Mouse (Mus musculus) neural tube, embryonic 14.5 days (tissue): ENCODE data around the gene Timm22. TPM values are rescaled to one million over a fixed set of nuclear protein-coding genes. Genes with fewer than 3 reads are reported as not detected.

ENCODE experiments used
- ATAC-seq: fragments of 200-750 bp; cut with Nextera tagmentation; 2 replicates; pipeline ENCODE4 v1.8.0; 2017; ENCODE audit warnings: low read depth, mild to moderate bottlenecking, moderate TSS enrichment, moderate library complexity
- H3K27ac ChIP-seq: fragments of 300-500 bp; sonication (generic); 2 replicates; pipeline ENCODE4 v1.5.1; 2014; ENCODE audit warnings: low read depth, mild to moderate bottlenecking, control low read depth, low read length, moderate library complexity, mixed read lengths
- H3K27me3 ChIP-seq: fragments of 300-500 bp; sonication (generic); 2 replicates; pipeline ENCODE4 v1.6.1; 2014; ENCODE audit warnings: low read length; ENCODE audit not compliant: control insufficient read depth, insufficient read depth
- H3K36me3 ChIP-seq: fragments of 300-500 bp; sonication (generic); 2 replicates; pipeline ENCODE4 v1.6.1; 2014; ENCODE audit warnings: low read length, mixed read lengths; ENCODE audit not compliant: control insufficient read depth, insufficient read depth
- H3K4me1 ChIP-seq: fragments of 300-500 bp; sonication (generic); 2 replicates; pipeline ENCODE4 v1.6.1; 2014; ENCODE audit warnings: low read length; ENCODE audit not compliant: control insufficient read depth, insufficient read depth
- H3K4me2 ChIP-seq: fragments of 300-500 bp; sonication (generic); 2 replicates; pipeline ENCODE4 v1.6.1; 2014; ENCODE audit warnings: mild to moderate bottlenecking, low read depth, low read length, control low read depth
- H3K4me3 ChIP-seq: fragments of 300-500 bp; sonication (generic); 2 replicates; pipeline ENCODE4 v1.5.1; 2014; ENCODE audit warnings: low read depth, low read length, control low read depth, mixed read lengths
- H3K9ac ChIP-seq: fragments of 300-500 bp; sonication (generic); replicated peaks from 2 replicates; pipeline ENCODE4 v1.6.1; 2014; ENCODE audit warnings: low read depth, mild to moderate bottlenecking, control low read depth, low read length, mixed read lengths
- H3K9me3 ChIP-seq: fragments of 300-500 bp; sonication (generic); 2 replicates; pipeline ENCODE4 v1.6.1; 2016; ENCODE audit warnings: low read length; ENCODE audit not compliant: control insufficient read depth
- WGBS: fragments of 180-500 bp; shearing (Covaris S2); extraction: QIAGEN DNeasy Blood & Tissue Kit; methylation state at CpG from one replicate; pipeline ENCODE4 v1.1.7; 2014; 5-methylcytosine and 5-hydroxymethylcytosine counted together
- polyA plus RNA-seq: library from polyadenylated mRNA; unstranded; fragments of >200 nt; fragmentation: Nextera tagmentation; extraction: Ambion mirVana; gene quantifications from 2 replicates; pipeline ENCODE4 v1.2.1, GENCODE M21; 2014

Gene Timm22
- polyA plus RNA-seq, 1 experiment from 2014 or later: 116 TPM

DNA sequence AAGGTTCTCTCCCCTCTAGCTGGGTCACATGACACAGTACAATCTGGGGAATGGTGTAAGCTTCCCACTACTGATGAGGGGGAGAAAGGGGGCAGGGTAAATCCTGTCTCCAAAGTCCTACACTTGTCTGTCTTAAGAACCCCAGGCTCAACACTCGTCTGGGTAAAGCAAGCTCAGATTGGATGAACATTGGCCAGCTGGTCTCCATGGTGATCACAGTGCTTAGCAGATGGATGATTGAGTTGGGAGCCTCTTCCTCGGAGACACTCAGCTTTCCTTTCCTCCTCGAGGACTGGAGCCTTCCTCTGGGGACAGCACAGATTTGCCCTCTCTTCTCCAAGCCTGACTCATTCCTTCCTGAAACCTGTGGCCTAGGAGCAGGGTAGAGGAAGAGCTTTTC lies 32.9 kb downstream of the Timm22 start:
- Histone ChIP-seq H3K9ac (no peak overlapping the region), H3K9me3 (no peaks in the 10 kb centered on the region), H3K4me2 (no peak overlapping the region), H3K27ac (peak overlapping the region; percentile 28; the same call in 1 of the 2 replicates), H3K4me1 (peaks cover 22% of the 10 kb centered on the region), H3K36me3 (peaks cover 27% of the 10 kb centered on the region), H3K4me3 (no peak overlapping the region), H3K27me3 (no peaks in the 10 kb centered on the region)
- 13% methylated on average over 3 of the region's 3 CpGs for WGBS
- ATAC-seq: no peak

DNA sequence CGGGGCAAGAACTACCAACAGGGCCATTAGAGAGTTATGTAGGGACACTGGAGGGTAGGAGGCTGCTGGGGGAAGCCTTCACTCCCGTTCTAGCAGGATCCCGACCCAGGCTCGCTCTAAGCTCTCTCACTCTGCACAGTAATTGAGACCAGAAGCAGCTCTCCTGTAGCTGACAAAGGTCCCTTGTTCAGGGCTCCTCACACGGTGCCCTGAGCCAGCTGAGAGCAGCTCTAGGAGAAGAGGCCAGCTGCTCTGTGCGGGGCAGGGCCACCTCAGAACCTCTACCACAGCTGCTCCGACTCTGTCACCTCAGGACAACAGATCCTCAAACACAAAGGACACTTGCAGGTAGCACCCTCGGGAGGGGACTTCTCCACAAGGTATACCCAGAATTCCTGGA lies 38.7 kb downstream of the Timm22 start:
- WGBS: 35% methylated on average over 8 of the region's 8 CpGs
- ATAC-seq: no peak
- Histone ChIP-seq H3K4me2 (no peak overlapping the region), H3K9ac (no peak overlapping the region), H3K4me3 (no peak overlapping the region), H3K4me1 (peaks cover 31% of the 10 kb centered on the region), H3K36me3 (peaks cover 18% of the 10 kb centered on the region), H3K27me3 (no peaks in the 10 kb centered on the region), H3K27ac (no peak overlapping the region), H3K9me3 (no peaks in the 10 kb centered on the region)

GRCm38 (mm10) chr11:76446251-76446650 lies 39.5 kb downstream of the Timm22 start:
- 4% methylated on average over 10 of the region's 10 CpGs for WGBS
- peaks cover 31% of the 10 kb centered on the region for H3K4me1 ChIP-seq
- peaks cover 19% of the 10 kb centered on the region for H3K36me3 ChIP-seq

GRCm38 (mm10) chr11:76449520-76450201 lies 42.9 kb downstream of the Timm22 start:
- Histone ChIP-seq H3K9me3 (no peaks in the 10 kb centered on the region), H3K4me1 (peaks cover 31% of the 10 kb centered on the region), H3K9ac (peak overlapping the region; percentile 32; the same call in 1 of the 2 replicates), H3K4me2 (peak overlapping the region; percentile 18; the same call in 1 of the 2 replicates), H3K36me3 (peaks cover 37% of the 10 kb centered on the region), H3K27ac (peak overlapping the region; percentile 91), H3K27me3 (no peaks in the 10 kb centered on the region), H3K4me3 (no peak overlapping the region)
- peak; percentile 80 for ATAC-seq
- 7% methylated on average over 15 of the region's 15 CpGs for WGBS

More at GRCm38 (mm10) chr11:76446251-76446650, 39.5 kb downstream of the Timm22 start:
- no peak overlapping the region for H3K4me3 ChIP-seq
- ATAC-seq: no peak
- no peaks in the 10 kb centered on the region for H3K9me3 ChIP-seq
- H3K9ac ChIP-seq: no peak overlapping the region; the same call in 1 of the 2 replicates
- H3K27ac ChIP-seq: no peak overlapping the region
- no peak overlapping the region for H3K4me2 ChIP-seq
- H3K27me3 ChIP-seq: no peaks in the 10 kb centered on the region

GRCm38 (mm10) chr11:76450202-76450561 lies 43.4 kb downstream of the Timm22 start:
- Histone ChIP-seq H3K4me2 (peak overlapping the region; percentile 18; the same call in 1 of the 2 replicates), H3K9ac (peak overlapping the region; percentile 32; the same call in 1 of the 2 replicates), H3K36me3 (peaks cover 42% of the 10 kb centered on the region), H3K27ac (peak overlapping the region; percentile 91), H3K4me3 (no peak overlapping the region), H3K9me3 (no peaks in the 10 kb centered on the region), H3K4me1 (peaks cover 31% of the 10 kb centered on the region), H3K27me3 (no peaks in the 10 kb centered on the region)
- peak; percentile 62 for ATAC-seq
- WGBS: 7% methylated on average over 3 of the region's 3 CpGs

DNA sequence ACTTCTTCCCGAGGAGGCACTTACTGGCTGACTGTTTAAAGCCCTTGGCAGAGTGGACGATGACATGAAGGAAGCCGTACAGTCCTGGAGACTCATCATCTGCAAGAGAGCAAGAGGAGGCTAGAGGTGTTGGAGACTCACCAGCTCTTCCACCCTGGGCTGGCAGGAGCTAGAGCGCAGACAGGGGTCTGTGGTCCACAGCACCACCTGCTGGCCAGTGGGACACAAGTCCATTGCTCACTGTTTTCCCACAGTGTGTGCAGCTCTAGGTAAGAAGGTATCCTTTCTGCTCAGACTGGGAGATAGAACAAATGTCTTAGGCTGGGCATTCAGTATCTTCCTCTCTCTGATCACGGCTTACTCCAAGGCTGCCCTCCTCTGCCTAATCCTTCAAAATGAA lies 47.7 kb downstream of the Timm22 start:
- Histone ChIP-seq H3K4me2 (no peak overlapping the region), H3K36me3 (peaks cover 54% of the 10 kb centered on the region), H3K9ac (no peak overlapping the region), H3K27me3 (no peaks in the 10 kb centered on the region), H3K27ac (no peak overlapping the region), H3K4me1 (peaks cover 13% of the 10 kb centered on the region), H3K4me3 (no peak overlapping the region), H3K9me3 (no peaks in the 10 kb centered on the region)
- WGBS: 63% methylated on average over 5 of the region's 5 CpGs
- no peak; the same call in 1 of the 2 replicates for ATAC-seq

DNA sequence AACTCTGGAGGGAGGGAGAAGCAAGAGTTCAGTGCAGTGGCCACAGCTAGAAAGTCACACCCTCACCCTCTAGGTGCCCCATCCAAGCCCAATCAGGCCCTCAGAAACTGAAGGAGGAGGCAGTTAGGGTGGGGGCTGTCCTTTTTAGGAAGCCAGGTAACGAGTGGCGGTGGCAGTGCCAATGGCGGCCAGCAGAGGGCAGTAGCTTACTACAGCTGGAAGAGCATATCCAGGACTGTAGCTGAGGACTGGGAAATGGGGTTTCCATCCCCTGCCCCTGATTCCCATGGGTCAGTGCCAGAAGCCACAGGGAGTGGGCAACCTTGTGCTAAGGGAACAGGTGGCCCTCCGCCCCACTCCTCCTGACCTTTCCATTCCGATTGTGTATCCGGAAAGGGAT lies 49.5 kb downstream of the Timm22 start:
- peaks cover 55% of the 10 kb centered on the region for H3K36me3 ChIP-seq
- H3K9me3 ChIP-seq: no peaks in the 10 kb centered on the region
- H3K4me2 ChIP-seq: no peak overlapping the region
- 16% methylated on average over 6 of the region's 6 CpGs for WGBS
- peak; percentile 76 for ATAC-seq
- no peak overlapping the region for H3K27ac ChIP-seq
- H3K9ac ChIP-seq: no peak overlapping the region
- H3K27me3 ChIP-seq: no peaks in the 10 kb centered on the region
- no peak overlapping the region for H3K4me3 ChIP-seq
- no peaks in the 10 kb centered on the region for H3K4me1 ChIP-seq

DNA sequence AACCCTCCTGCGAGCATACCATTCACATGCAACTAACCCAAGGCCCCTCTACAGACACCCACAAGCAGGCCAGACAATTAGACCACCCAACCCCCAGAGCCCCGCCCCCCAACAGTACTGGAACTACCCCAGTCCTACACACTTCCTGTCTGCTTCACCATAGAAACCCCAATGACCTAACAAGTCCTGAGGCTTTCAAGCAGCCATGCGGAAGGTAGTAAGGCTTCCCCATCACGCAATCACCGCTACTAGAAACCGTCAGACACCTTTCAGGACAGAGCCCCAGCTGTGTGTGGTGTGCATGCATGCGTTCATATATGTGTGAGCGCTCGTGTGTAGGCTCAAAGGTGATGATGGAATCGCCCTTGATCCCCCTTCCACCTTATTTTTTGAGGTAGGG lies 50.1 kb downstream of the Timm22 start:
- no peak overlapping the region for H3K9ac ChIP-seq
- H3K4me3 ChIP-seq: no peak overlapping the region
- H3K4me2 ChIP-seq: no peak overlapping the region
- no peaks in the 10 kb centered on the region for H3K9me3 ChIP-seq
- H3K36me3 ChIP-seq: peaks cover 54% of the 10 kb centered on the region
- H3K27ac ChIP-seq: no peak overlapping the region
- no peak for ATAC-seq
- 63% methylated on average over 10 of the region's 10 CpGs for WGBS
- H3K4me1 ChIP-seq: no peaks in the 10 kb centered on the region
- no peaks in the 10 kb centered on the region for H3K27me3 ChIP-seq

DNA sequence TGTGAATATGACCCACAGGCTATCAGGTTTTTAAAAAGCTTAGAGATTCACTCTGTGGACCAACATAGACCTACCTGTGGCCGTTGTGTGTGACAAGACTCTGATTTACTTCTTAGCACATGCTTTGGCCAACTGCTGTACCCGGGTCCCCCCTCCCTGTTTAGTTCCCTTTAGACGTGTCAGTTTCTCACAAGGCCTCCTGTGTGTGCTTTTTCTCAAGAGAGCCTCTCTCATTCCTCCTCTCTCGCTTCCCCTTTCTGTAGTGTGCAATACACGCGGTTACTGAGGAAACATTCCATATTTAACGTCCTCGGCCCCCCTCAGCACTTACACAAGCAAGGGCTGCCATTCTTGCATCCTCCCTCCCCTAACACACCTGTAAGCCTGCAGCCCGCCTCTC lies 52.0 kb downstream of the Timm22 start:
- Histone ChIP-seq H3K4me2 (no peak overlapping the region), H3K27me3 (no peaks in the 10 kb centered on the region), H3K4me1 (peaks cover 1% of the 10 kb centered on the region; the same call in 1 of the 2 replicates), H3K9me3 (no peaks in the 10 kb centered on the region), H3K36me3 (peaks cover 42% of the 10 kb centered on the region), H3K4me3 (no peak overlapping the region), H3K27ac (no peak overlapping the region), H3K9ac (no peak overlapping the region)
- 86% methylated on average over 9 of the region's 9 CpGs for WGBS
- ATAC-seq: no peak
